Mouse (Mus musculus) forebrain, embryonic 16.5 days (tissue): ENCODE results near the gene Mtmr11. TPM values are rescaled to one million over a fixed set of nuclear protein-coding genes. Genes with fewer than 3 reads are reported as not detected.

Source experiments
- ATAC-seq: fragments of 200-750 bp; cut with Nextera tagmentation; 2 replicates; pipeline ENCODE4 v1.8.0; 2017; ENCODE audit warnings: mild to moderate bottlenecking, moderate library complexity
- H3K27ac ChIP-seq: fragments of 300-500 bp; sonication (generic); 2 replicates; pipeline ENCODE4 v1.5.1; 2014; ENCODE audit warnings: low read length, control low read depth
- H3K27me3 ChIP-seq: fragments of 300-500 bp; sonication (generic); replicated peaks from 2 replicates; pipeline ENCODE4 v1.6.1; 2014; ENCODE audit warnings: low read length; ENCODE audit not compliant: control insufficient read depth, insufficient read depth
- H3K36me3 ChIP-seq: fragments of 300-500 bp; sonication (generic); 2 replicates; pipeline ENCODE4 v1.6.1; 2014; ENCODE audit not compliant: control insufficient read depth, insufficient read depth
- H3K4me1 ChIP-seq: fragments of 300-500 bp; sonication (generic); replicated peaks from 2 replicates; pipeline ENCODE4 v1.6.1; 2014; ENCODE audit warnings: low read length; ENCODE audit not compliant: control insufficient read depth, insufficient read depth
- H3K4me2 ChIP-seq: fragments of 300-500 bp; sonication (generic); 2 replicates; pipeline ENCODE4 v1.6.1; 2014; ENCODE audit warnings: mild to moderate bottlenecking, low read length, control low read depth
- H3K4me3 ChIP-seq: fragments of 300-500 bp; sonication (generic); replicated peaks from 2 replicates; pipeline ENCODE4 v1.5.1; 2014; ENCODE audit warnings: mild to moderate bottlenecking, low read length, control low read depth
- H3K9ac ChIP-seq: fragments of 300-500 bp; sonication (generic); replicated peaks from 2 replicates; pipeline ENCODE4 v1.6.1; 2014; ENCODE audit warnings: low read depth, low read length, control low read depth
- H3K9me3 ChIP-seq: fragments of 300-500 bp; sonication (generic); 2 replicates; pipeline ENCODE4 v1.6.1; 2016; ENCODE audit warnings: low read length; ENCODE audit not compliant: control insufficient read depth
- WGBS: fragments of 180-500 bp; shearing (Covaris S2); extraction: QIAGEN DNeasy Blood & Tissue Kit; methylation state at CpG from one replicate; pipeline ENCODE4 v1.1.7; 2014; 5-methylcytosine and 5-hydroxymethylcytosine counted together
- polyA plus RNA-seq: library from polyadenylated mRNA; unstranded; fragments of >200 nt; fragmentation: Nextera tagmentation; extraction: Ambion mirVana; gene quantifications from 2 replicates; pipeline ENCODE4 v1.2.1, GENCODE M21; 2015

Mtmr11 gene
- polyA plus RNA-seq, 1 experiment from 2014 or later, result 7.8 TPM

GRCm38 (mm10) chr3:96179531-96179930, 17.7 kb downstream of the Mtmr11 start:
- peaks cover 18% of the 10 kb centered on the region for H3K4me1 ChIP-seq
- no peak for ATAC-seq
- H3K9me3 ChIP-seq, result no peaks in the 10 kb centered on the region
- no peak overlapping the region for H3K27ac ChIP-seq
- peaks cover 8% of the 10 kb centered on the region for H3K36me3 ChIP-seq
- H3K27me3 ChIP-seq, result no peaks in the 10 kb centered on the region
- H3K4me3 ChIP-seq, result no peak overlapping the region
- no peak overlapping the region for H3K9ac ChIP-seq
- no peak overlapping the region for H3K4me2 ChIP-seq
- WGBS, result 58% methylated on average over 4 of the region's 4 CpGs

DNA sequence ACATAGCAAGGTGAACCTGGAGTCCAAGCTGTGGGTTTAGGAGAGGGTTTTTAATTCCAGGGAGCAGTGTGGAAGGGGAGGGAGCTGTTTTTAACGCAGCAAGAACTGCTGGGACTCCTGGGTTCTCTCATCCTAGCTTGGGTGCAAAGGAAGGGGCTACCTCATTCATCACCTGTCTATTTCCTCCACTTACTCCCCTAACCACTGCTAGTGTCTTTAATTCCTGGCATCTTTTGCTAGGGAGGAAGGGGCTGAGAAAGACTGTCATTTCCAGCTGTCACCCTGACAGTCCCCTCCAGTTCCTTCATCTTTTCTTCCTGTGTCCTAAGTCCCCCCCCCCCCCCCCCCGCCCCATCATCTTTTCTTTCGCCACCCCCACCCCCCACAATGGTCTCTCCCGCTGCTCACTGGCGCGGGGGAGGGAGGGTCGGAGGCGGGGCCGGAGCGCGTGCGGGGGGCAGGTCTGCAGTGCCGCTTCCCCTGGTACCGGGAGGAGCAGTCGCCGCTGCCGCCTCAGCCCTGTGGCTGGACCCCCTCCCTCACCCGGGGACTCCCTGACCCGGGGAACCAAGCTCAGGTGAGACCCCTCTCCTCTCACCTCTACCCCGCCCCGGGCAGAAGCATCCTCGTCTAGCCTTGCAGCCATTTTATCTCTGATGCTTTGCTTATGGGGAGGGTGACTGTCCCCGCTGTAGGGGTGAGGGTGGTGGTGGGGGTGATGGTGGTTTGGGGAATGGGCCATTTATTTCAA, 19.1 kb downstream of the Mtmr11 start, which contains the start of gene Sv2a:
TSS of gene Sv2a (plus strand) at position 425 of the 751 bp plus-strand sequence.
- Histone ChIP-seq H3K4me2 (peak within 1 kb of the TSS; percentile 56), H3K36me3 (peaks cover 5% of the 10 kb centered on the region; the same call in 1 of the 2 replicates), H3K9me3 (no peaks in the 10 kb centered on the region), H3K4me3 (peak within 1 kb of the TSS; percentile 59), H3K9ac (peak within 1 kb of the TSS; percentile 82), H3K27me3 (no peaks in the 10 kb centered on the region), H3K27ac (peak within 1 kb of the TSS; percentile 49), H3K4me1 (peaks cover 16% of the 10 kb centered on the region)
- peak; percentile 70 for ATAC-seq
- WGBS, result 2% methylated on average over 18 of the region's 23 CpGs

- Histone ChIP-seq H3K4me2 (peak overlapping the region; percentile 56), H3K27me3 (no peaks in the 10 kb centered on the region), H3K27ac (peak overlapping the region; percentile 36; the same call in 1 of the 2 replicates), H3K4me3 (peak overlapping the region; percentile 59), H3K9ac (peak overlapping the region; percentile 82), H3K36me3 (peaks cover 5% of the 10 kb centered on the region; the same call in 1 of the 2 replicates), H3K4me1 (peaks cover 16% of the 10 kb centered on the region), H3K9me3 (no peaks in the 10 kb centered on the region)
- WGBS, result 36% methylated on average over 12 of the region's 12 CpGs
- peak; percentile 46 for ATAC-seq
Observed at GRCm38 (mm10) chr3:96181510-96182381, 19.9 kb downstream of the Mtmr11 start.

- ATAC-seq, result no peak
- 34% methylated on average over 4 of the region's 4 CpGs for WGBS
- Histone ChIP-seq H3K27me3 (no peaks in the 10 kb centered on the region), H3K4me3 (peak overlapping the region; percentile 59), H3K27ac (0 out of 2 replicates have a peak overlapping the region, but pooled peaks have one; percentile 9), H3K9ac (peak overlapping the region; percentile 82), H3K9me3 (no peaks in the 10 kb centered on the region), H3K4me2 (peak overlapping the region; percentile 56), H3K4me1 (peaks cover 16% of the 10 kb centered on the region), H3K36me3 (peaks cover 5% of the 10 kb centered on the region; the same call in 1 of the 2 replicates)
Observed at GRCm38 (mm10) chr3:96182382-96182776, 20.6 kb downstream of the Mtmr11 start.

GRCm38 (mm10) chr3:96192977-96193376, 31.2 kb downstream of the Mtmr11 start:
- no peak for ATAC-seq
- Histone ChIP-seq H3K9ac (no peak overlapping the region), H3K4me2 (no peak overlapping the region), H3K36me3 (peaks cover 16% of the 10 kb centered on the region), H3K27me3 (no peaks in the 10 kb centered on the region), H3K4me3 (no peak overlapping the region), H3K4me1 (peaks cover 9% of the 10 kb centered on the region), H3K27ac (no peak overlapping the region), H3K9me3 (no peaks in the 10 kb centered on the region)
- WGBS, result 68% methylated on average over 12 of the region's 12 CpGs

DNA sequence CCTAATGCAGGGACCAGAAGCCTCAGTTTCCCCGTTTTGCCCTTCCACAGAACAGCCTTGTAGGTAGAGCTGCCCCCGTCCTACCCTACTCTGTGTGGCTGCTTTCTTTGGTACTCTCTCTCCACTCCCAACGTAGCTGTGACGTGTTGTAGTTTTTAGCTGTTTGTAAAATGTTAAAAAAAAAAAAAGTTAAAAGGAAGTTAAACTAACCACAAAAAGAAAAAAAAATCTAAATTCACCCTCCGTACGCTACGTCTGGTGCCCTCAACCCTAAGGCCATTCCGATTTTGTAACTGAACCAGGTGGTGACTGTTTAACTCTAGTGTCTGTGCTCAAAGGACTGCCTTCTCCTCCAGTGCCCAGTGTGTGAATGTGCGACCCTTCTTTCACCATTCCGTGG, 33.2 kb downstream of the Mtmr11 start:
- peaks cover 11% of the 10 kb centered on the region for H3K4me1 ChIP-seq
- no peak for ATAC-seq
- no peak overlapping the region for H3K4me3 ChIP-seq
- no peak overlapping the region for H3K9ac ChIP-seq
- peaks cover 10% of the 10 kb centered on the region for H3K36me3 ChIP-seq
- H3K27me3 ChIP-seq, result no peaks in the 10 kb centered on the region
- no peaks in the 10 kb centered on the region for H3K9me3 ChIP-seq
- WGBS, result 91% methylated on average over 10 of the region's 10 CpGs
- H3K27ac ChIP-seq, result no peak overlapping the region
- H3K4me2 ChIP-seq, result no peak overlapping the region

GRCm38 (mm10) chr3:96195616-96196313, 34.0 kb downstream of the Mtmr11 start:
- no peak overlapping the region for H3K9ac ChIP-seq
- no peak overlapping the region for H3K27ac ChIP-seq
- peaks cover 11% of the 10 kb centered on the region for H3K4me1 ChIP-seq
- H3K9me3 ChIP-seq, result no peaks in the 10 kb centered on the region
- WGBS, result 95% methylated on average over 11 of the region's 11 CpGs
- no peak for ATAC-seq
- no peaks in the 10 kb centered on the region for H3K27me3 ChIP-seq
- no peak overlapping the region for H3K4me2 ChIP-seq
- H3K4me3 ChIP-seq, result no peak overlapping the region
- H3K36me3 ChIP-seq, result peaks cover 6% of the 10 kb centered on the region; the same call in 1 of the 2 replicates

DNA sequence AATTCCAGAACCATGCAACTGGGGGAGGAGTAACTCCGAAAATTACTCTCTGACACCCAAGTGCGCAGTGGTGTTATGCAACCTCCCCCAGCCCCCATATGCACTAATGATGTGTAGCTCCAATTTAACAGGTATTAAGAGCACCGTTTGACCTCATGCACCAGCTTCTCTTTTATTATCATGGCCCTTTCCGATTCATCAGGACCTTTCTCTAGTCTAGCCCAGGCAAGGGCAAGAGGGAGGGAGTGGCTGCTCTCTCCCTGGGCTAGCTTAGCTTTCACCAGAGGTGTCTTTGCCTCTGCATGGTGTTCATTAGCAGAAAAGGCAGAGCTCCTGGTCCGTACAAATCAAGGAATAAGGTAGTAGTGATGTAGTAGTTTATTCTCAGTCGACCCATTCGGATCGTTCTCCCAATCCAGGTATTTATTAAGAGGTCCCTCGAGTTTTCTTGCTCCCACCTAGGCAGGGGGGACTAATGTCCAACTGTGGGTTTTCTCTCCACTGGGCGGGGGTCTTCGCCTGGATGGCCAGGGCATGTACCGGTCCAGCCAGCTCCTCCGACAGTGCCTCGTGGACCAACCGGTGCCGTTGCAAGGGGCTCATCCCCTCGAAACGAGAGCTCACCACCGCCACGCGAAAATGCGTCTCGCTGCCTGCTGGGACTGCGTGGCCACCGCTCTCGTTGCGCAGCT, 34.8 kb downstream of the Mtmr11 start:
- peak overlapping the region; percentile 98 for H3K27ac ChIP-seq

More for the DNA sequence above, 34.8 kb downstream of the Mtmr11 start:
- Histone ChIP-seq H3K4me2 (peak overlapping the region; percentile 95), H3K36me3 (peaks cover 6% of the 10 kb centered on the region; the same call in 1 of the 2 replicates), H3K9me3 (no peaks in the 10 kb centered on the region), H3K4me1 (peaks cover 11% of the 10 kb centered on the region), H3K9ac (peak overlapping the region; percentile 91), H3K27me3 (no peaks in the 10 kb centered on the region), H3K4me3 (peak overlapping the region; percentile 75)
- 20% methylated on average over 27 of the region's 27 CpGs for WGBS
- ATAC-seq, result no peak
